Mouse (Mus musculus) left cerebral cortex, postnatal 36 days (tissue): ENCODE measurements around the gene Heatr4. TPM values are rescaled to one million over a fixed set of nuclear protein-coding genes. Genes with fewer than 3 reads are reported as not detected.
"Not testable (repeated sequence)": the region's sequence is repeated elsewhere in the genome, so short reads cannot be mapped to it uniquely, and the experiment has no call there.

Experiments
- DNase-seq, 2 experiments: peaks; one replicate each; pipeline ENCODE4 v3.0.0; 2021 to 2022; ENCODE audit warnings: low spot score in 2 of 2, mixed read lengths in 1 of 2
- intact Hi-C: fragments of 180-260 bp; cut with DNase I; formaldehyde crosslinking; loops from one replicate; pipeline ENCODE4 v1.15.1; 2025
- total RNA-seq, 2 experiments: library from RNA; stranded (reverse); gene quantifications; 2 replicates each; pipeline ENCODE4 v1.2.3; 2021

Heatr4 gene
- total RNA-seq, 2 experiments from 2014 or later: not detected

GRCm38 (mm10) chr12:84000418-84000817, 15.8 kb upstream of the Heatr4 start:
- DNase-seq: no peak
- intact Hi-C loops: no loop called here

GRCm38 (mm10) chr12:83999237-83999636, 14.6 kb upstream of the Heatr4 start:
- DNase-seq, intact Hi-C loops: not testable (repeated sequence)

GRCm38 (mm10) chr12:83998341-83999107, 13.9 kb upstream of the Heatr4 start:
- no peak for DNase-seq
- intact Hi-C loops: no loop called here

DNA sequence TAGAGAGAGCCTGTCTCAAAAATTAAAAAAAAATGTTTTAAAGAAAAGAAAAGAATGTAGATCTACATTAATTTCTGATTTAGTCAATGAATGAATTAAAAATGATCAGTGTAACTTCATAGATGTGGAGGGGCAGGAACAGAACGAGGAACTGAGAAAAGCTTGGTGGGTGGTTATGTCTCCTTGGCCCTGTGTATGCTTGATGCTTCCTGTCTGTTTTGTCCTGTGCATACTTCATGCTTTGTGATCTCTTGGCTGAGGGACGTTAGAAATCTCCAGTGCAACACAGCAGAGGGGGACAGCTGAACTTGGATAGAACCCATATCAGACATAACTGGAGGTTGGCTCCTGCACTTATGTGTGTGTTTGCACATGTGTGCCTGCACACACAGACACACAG, 12.6 kb upstream of the Heatr4 start:
- intact Hi-C loops: no loop called here
- DNase-seq: no peak

GRCm38 (mm10) chr12:83989378-83989777, 4.7 kb upstream of the Heatr4 start:
- intact Hi-C loops: loop anchor here (5.0 kb wide), 1 partner anchor 43 kb away; no protein-coding TSS in a partner anchor
- no peak for DNase-seq

DNA sequence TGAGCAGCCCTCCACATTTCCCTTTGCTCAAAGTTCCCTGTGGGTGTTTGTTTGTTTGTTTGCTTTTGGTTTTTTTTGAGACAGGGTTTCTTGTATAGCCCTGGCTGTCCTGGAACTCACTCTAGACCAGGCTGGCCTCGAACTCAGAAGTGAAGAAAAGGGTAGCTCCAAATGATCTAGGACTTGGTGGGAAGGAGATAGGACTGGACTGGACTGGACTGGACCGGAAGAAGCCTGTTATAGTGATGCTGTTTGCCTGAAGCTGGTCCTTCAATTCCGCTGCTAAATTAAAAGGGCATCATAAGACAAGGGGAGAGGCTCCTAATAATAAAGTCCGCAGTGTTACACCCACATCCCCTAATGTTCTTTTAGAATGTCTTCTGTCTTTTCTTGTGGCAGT, 3.8 kb upstream of the Heatr4 start:
- intact Hi-C loops: loop anchor here (5.0 kb wide), 1 partner anchor 44 kb away; no protein-coding TSS in a partner anchor
- DNase-seq: no peak

GRCm38 (mm10) chr12:83987583-83988441, 3.2 kb upstream of the Heatr4 start, which contains the start of gene Acot2:
Gene Acot2 (plus strand): TSS chr12:83987861.
- DNase-seq: peak; percentile 81 to 83
- intact Hi-C loops: loop anchor here (5.0 kb wide), 1 partner anchor 44 kb away; no protein-coding TSS in a partner anchor

GRCm38 (mm10) chr12:83987242-83987582, 2.6 kb upstream of the Heatr4 start:
- intact Hi-C loops: loop anchor here (5.0 kb wide), 1 partner anchor 45 kb away; no protein-coding TSS in a partner anchor
- no peak for DNase-seq

DNA sequence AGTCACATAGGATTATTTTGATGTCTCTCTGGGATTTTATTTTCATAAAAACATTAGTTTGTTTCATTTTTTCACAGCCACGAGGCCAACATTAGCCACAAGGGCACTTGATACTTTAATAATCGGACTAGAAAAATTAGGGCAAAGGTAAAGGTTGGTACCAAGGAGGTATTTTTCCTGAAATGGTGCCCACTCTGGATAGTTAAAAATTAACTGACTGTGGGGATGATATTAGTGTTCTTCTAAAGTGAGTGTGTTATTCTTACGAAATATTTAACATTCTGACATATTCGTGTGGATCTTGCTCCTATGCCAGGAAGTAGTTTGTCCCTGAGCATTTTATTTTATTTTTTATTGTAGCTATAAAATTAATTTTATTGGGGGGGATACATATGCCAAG, 3.0 kb downstream of the Heatr4 start:
- intact Hi-C loops: no loop called here
- DNase-seq: no peak

- intact Hi-C loops: no loop called here
- no peak for DNase-seq
Measured at GRCm38 (mm10) chr12:83978862-83979261, 5.8 kb downstream of the Heatr4 start.

GRCm38 (mm10) chr12:83972117-83972516, 12.5 kb downstream of the Heatr4 start:
- intact Hi-C loops: loop anchor here (2.0 kb wide), 1 partner anchor 89 kb away; no protein-coding TSS in a partner anchor
- peak in 1 of 2 experiments; percentile 26 for DNase-seq

GRCm38 (mm10) chr12:83965235-83965634, 19.4 kb downstream of the Heatr4 start:
- intact Hi-C loops: no loop called here
- no peak for DNase-seq

GRCm38 (mm10) chr12:83958278-83958677, 26.4 kb downstream of the Heatr4 start:
- intact Hi-C loops: no loop called here
- DNase-seq: no peak

- no peak for DNase-seq
- intact Hi-C loops: no loop called here
Measured at GRCm38 (mm10) chr12:83951711-83952575, 32.7 kb downstream of the Heatr4 start.

GRCm38 (mm10) chr12:83950840-83951701, 33.6 kb downstream of the Heatr4 start:
- peak; percentile 54 to 74 for DNase-seq
- intact Hi-C loops: no loop called here

- intact Hi-C loops: no loop called here
- DNase-seq: peak; percentile 86 to 88
Measured at GRCm38 (mm10) chr12:83950493-83950839, 34.2 kb downstream of the Heatr4 start, which contains the start of gene Riox1. Gene Riox1 (plus strand): TSS chr12:83950608.

- intact Hi-C loops: no loop called here
- no peak for DNase-seq
Measured at GRCm38 (mm10) chr12:83949776-83950492, 34.7 kb downstream of the Heatr4 start.

DNA sequence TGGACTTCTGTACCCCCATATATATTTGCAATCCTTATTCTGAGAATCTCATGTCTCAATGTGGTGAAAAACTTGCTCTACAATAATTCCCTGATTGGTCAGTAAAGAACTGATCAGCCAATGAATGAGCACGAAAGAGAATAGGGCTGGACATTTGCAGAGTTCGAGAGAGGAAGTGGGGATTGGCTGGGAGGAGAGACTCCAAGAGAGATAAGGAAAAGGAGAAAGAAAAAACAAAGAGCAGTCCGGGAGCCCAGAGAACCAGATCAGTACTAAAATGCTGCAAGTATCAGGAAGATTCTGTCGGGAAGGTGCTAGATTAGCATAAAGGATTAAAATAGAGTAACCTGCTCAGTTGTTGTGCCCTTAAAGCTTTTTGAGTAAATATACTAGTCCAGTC, 35.6 kb downstream of the Heatr4 start:
- no peak for DNase-seq
- intact Hi-C loops: no loop called here
